Mouse (Mus musculus) heart, embryonic 10.5 days (tissue): ENCODE results near the gene Tmc8. TPM values are rescaled to one million over a fixed set of nuclear protein-coding genes. Genes with fewer than 3 reads are reported as not detected.

ENCODE experiments used
- DNase-seq: peaks from one replicate; pipeline ENCODE4 v3.0.0-alpha.2; 2017; ENCODE audit warnings: low spot score
- H3K27ac ChIP-seq: fragments of 300-500 bp; sonication (generic); 2 replicates; pipeline ENCODE4 v1.5.1; 2016; ENCODE audit warnings: mild to moderate bottlenecking
- H3K27me3 ChIP-seq: fragments of 300-500 bp; sonication (generic); 2 replicates; pipeline ENCODE4 v1.6.1; 2016; ENCODE audit warnings: mild to moderate bottlenecking; ENCODE audit not compliant: poor library complexity, insufficient read depth, severe bottlenecking
- H3K36me3 ChIP-seq: fragments of 300-500 bp; sonication (generic); 2 replicates; pipeline ENCODE4 v1.6.1; 2016; ENCODE audit warnings: mild to moderate bottlenecking, moderate library complexity
- H3K4me1 ChIP-seq: fragments of 300-500 bp; sonication (generic); 2 replicates; pipeline ENCODE4 v1.6.1; 2016; ENCODE audit warnings: mild to moderate bottlenecking
- H3K4me3 ChIP-seq: fragments of 300-500 bp; sonication (generic); 2 replicates; pipeline ENCODE4 v1.5.1; 2016; ENCODE audit warnings: mild to moderate bottlenecking, moderate library complexity
- H3K9me3 ChIP-seq: fragments of 300-500 bp; sonication (generic); 2 replicates; pipeline ENCODE4 v1.6.1; 2016; ENCODE audit warnings: mild to moderate bottlenecking, moderate library complexity
- WGBS: fragments of 180-500 bp; shearing (Covaris S2); methylation state at CpG from one replicate; pipeline ENCODE4 v1.1.7; 2016; 5-methylcytosine and 5-hydroxymethylcytosine counted together
- polyA plus RNA-seq: library from polyadenylated mRNA; unstranded; fragments of >200 nt; fragmentation: Nextera tagmentation; extraction: Ambion mirVana; gene quantifications from 2 replicates; pipeline ENCODE4 v1.2.1, GENCODE M21; 2016

Gene Tmc8
- polyA plus RNA-seq: 3.7 and 3.9 TPM in 2 replicates

DNA sequence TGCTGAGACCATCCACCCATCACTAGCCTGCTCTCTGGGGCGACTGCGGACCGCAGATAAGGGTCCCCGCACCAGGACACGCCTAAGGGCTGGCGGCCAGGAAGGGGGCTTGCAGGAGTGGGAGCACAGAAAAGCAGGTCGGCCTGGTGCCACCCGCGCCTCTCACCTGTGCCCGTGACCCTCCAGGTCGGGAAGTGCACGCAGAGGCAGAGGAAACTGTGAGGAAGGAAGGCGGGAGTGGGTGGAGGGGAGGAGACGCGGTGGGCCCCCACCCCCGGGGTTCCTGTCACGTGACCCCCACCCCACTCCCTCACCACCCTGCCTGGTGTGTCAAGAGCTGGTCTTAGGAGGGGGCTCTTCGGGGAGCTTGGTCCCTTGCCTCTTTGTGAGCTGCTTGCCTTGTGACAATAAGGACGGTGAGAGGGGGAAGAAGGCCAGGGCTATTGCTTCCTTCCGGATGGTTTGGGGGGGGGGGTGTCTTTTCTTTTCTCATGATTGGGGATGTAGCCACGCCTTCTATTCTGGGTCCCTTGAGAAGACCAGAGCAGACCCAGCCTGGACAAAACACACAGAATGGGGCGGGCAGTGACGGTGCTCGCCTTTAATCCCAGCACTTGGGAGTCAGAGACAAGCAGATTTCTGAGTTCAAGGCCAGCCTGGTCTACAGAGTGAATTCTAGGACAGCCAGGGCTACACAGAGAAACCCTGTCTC is at the start of gene Tmc8, which contains the start of gene Tmc6:
Gene Tmc8, plus strand, starts transcription at position 84 of the 712 bp plus-strand sequence.
Gene Tmc6, minus strand, starts transcription at position 206 of the 712 bp plus-strand sequence.
- peak; percentile 85 for DNase-seq
- Histone ChIP-seq H3K27ac (peak within 1 kb of the TSS; percentile 93), H3K36me3 (peaks cover 15% of the 10 kb centered on the region), H3K4me1 (peaks cover 63% of the 10 kb centered on the region), H3K9me3 (no peaks in the 10 kb centered on the region), H3K27me3 (peaks cover 42% of the 10 kb centered on the region), H3K4me3 (peak within 1 kb of the TSS; percentile 79)
- WGBS: 25% methylated on average over 24 of the region's 24 CpGs

DNA sequence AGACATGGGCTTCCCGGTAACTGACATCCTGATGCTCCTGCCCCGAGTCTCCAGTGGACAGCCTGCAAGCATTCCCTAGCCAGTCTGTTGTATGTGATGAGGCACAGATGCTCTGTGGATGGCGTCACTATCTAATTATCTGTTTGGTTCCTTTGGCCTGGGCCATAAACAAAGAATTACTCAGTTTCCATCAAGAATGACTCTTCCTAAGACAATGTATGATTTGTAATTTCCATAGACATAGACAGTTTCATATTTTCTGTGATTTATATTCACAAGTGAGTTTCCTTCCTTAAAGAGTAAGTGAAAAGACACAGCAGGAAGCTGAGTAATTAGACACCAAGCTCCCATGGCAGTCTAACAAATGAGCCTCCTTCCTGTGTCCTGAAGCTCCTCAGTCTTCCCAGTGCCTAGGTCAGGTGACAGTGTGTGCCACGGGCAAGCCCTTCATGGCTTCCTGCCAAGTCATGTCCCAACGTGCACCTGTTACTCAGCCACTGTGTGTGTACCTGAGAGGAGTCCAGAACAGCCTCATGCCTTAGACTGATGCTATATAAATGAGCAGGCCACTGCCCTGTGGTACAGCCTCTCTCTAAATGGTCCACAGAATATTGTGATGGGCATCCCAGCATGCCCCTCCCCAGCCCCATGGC is 45.7 kb upstream of the Tmc8 start:
- Histone ChIP-seq H3K27ac (no peak overlapping the region), H3K9me3 (no peaks in the 10 kb centered on the region), H3K36me3 (peaks cover 73% of the 10 kb centered on the region), H3K4me3 (no peak overlapping the region), H3K27me3 (no peaks in the 10 kb centered on the region), H3K4me1 (peaks cover 7% of the 10 kb centered on the region)
- 78% methylated on average over 5 of the region's 5 CpGs for WGBS
- DNase-seq: no peak

- Histone ChIP-seq H3K27ac (no peak overlapping the region), H3K36me3 (peaks cover 84% of the 10 kb centered on the region), H3K27me3 (no peaks in the 10 kb centered on the region), H3K4me1 (0 out of 2 replicates have a peak, but pooled peaks cover 3% of the 10 kb centered on the region), H3K9me3 (no peaks in the 10 kb centered on the region), H3K4me3 (no peak overlapping the region)
- 89% methylated on average over 5 of the region's 5 CpGs for WGBS
- no peak for DNase-seq
These were observed 43.8 kb upstream of the Tmc8 start for GRCm38 (mm10) chr11:117738123-117738522.

DNA sequence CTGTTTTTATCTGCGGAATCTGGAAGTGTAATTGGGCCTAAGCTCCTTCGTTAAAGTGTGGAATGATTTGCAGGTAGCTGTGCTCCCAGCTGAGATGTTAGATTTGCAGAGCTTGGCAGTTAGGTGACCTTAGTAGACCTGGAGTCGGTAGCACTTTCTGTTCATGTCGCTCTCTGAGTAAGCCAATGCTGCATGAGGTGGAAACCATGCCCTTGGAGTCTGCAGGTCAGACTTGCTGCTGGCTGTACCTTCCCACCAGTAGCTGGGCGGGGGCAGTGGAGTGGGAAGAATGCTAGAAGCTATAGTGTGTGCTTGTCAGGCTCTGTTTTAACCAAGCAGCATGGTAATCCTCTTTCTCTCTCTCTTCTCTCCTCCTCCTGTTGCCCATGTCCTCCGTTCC is 40.7 kb upstream of the Tmc8 start:
- H3K4me1 ChIP-seq: 0 out of 2 replicates have a peak, but pooled peaks cover 3% of the 10 kb centered on the region
- no peak for DNase-seq
- no peak overlapping the region for H3K27ac ChIP-seq
- no peaks in the 10 kb centered on the region for H3K9me3 ChIP-seq
- no peak overlapping the region for H3K4me3 ChIP-seq
- WGBS: 90% methylated on average over 6 of the region's 6 CpGs
- no peaks in the 10 kb centered on the region for H3K27me3 ChIP-seq
- H3K36me3 ChIP-seq: peaks cover 92% of the 10 kb centered on the region

DNA sequence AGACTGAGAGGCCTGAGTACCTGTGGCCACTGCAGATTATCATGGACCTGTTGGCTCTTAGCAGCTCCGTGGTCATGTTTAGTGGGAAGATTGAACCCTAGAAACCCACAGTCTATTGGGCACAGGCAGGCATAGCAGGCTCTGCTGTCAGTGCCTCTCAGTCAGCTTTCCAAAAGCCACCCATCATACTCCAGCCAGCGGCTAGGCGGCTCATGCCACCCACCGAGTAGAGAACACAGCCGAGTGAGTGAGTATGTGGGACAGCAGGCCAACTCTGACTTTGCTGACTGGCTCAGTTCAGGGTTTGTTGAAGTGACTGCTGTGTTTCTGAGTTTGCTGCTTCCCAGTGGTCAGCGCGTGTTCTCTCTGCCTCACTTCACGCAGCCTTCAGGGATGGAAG is 39.6 kb upstream of the Tmc8 start:
- 78% methylated on average over 8 of the region's 8 CpGs for WGBS
- no peaks in the 10 kb centered on the region for H3K27me3 ChIP-seq
- no peak overlapping the region for H3K4me3 ChIP-seq
- H3K4me1 ChIP-seq: 0 out of 2 replicates have a peak, but pooled peaks cover 3% of the 10 kb centered on the region
- peaks cover 93% of the 10 kb centered on the region for H3K36me3 ChIP-seq
- H3K27ac ChIP-seq: no peak overlapping the region
- no peaks in the 10 kb centered on the region for H3K9me3 ChIP-seq
- DNase-seq: no peak

DNA sequence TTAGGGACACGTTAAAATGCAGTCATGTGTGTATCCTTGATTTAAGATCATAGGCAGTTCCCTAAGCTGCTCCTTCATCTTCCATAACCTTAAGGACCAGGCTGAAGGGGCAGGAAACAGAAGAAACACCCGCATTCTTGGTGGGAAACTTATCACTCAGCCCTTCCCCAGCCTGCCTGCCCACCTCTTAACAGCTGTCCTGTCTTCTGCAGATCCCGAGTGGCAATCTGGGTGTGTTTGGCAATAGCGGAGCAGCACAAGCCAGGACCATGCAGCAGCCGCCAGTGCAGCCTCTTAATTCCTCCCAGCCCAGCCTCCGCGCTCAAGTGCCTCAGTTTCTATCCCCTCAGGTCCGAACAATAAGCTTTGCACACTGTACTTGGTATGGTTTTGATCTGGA is 39.2 kb upstream of the Tmc8 start:
- Histone ChIP-seq H3K4me1 (0 out of 2 replicates have a peak, but pooled peaks cover 3% of the 10 kb centered on the region), H3K4me3 (no peak overlapping the region), H3K27ac (no peak overlapping the region), H3K36me3 (peaks cover 97% of the 10 kb centered on the region), H3K27me3 (no peaks in the 10 kb centered on the region), H3K9me3 (no peaks in the 10 kb centered on the region)
- DNase-seq: no peak
- WGBS: 75% methylated on average over 8 of the region's 8 CpGs

DNA sequence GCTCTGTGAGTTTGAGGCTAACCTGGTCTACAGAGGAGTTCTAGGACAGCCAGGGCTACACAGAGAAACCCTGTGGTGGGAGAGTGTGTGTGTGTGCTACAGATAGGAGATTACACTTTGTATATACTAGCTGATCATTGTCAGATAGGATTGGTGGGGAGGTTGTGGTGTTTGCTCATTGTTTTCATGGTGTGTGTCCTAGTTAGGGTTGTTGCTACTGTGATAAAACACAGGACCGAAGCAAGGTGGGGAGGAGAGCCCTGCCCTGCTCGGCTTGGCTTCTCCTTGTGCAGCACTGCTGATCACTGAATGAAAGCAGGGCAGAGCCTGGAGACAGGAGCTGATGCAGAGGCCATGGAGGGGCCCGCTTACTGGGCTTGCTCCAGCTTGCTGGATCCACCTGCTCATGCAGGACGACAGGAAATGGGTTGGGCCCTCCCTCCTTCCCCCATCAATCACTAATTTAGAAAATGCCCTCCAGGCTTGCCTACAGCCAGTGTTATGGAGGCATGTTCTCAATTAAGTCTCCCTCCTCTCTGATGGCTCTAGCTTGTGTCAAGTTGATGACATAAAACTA is 38.3 kb upstream of the Tmc8 start:
- H3K9me3 ChIP-seq: no peaks in the 10 kb centered on the region
- H3K4me1 ChIP-seq: 0 out of 2 replicates have a peak, but pooled peaks cover 3% of the 10 kb centered on the region
- H3K27ac ChIP-seq: no peak overlapping the region
- H3K27me3 ChIP-seq: no peaks in the 10 kb centered on the region
- H3K36me3 ChIP-seq: peaks cover 100% of the 10 kb centered on the region
- WGBS: 68% methylated on average over 4 of the region's 4 CpGs
- H3K4me3 ChIP-seq: no peak overlapping the region
- DNase-seq: no peak

- Histone ChIP-seq H3K27ac (no peak overlapping the region), H3K27me3 (no peaks in the 10 kb centered on the region), H3K4me3 (no peak overlapping the region), H3K36me3 (peaks cover 97% of the 10 kb centered on the region), H3K4me1 (no peaks in the 10 kb centered on the region), H3K9me3 (no peaks in the 10 kb centered on the region)
- WGBS: 76% methylated on average over 4 of the region's 4 CpGs
- no peak for DNase-seq
These were observed 33.2 kb upstream of the Tmc8 start for GRCm38 (mm10) chr11:117748628-117749027.

DNA sequence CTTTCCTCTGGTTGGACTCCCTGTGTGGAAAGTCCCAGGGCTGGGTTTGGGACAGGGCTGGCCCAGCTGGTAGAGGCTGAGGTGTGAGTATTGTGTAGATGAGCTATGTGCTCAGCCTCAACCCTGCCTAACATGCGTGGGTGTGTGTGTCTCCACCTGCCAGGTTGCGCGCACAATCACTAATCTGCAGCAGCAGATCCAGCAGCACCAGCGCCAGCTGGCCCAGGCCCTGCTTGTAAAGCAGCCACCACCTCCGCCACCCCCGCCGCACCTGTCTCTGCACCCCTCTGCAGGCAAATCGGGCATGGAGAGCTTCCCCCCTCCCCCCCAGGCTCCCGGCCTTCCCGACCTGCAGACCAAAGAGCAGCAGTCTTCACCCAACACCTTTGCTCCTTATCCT is 32.5 kb upstream of the Tmc8 start:
- WGBS: 90% methylated on average over 10 of the region's 10 CpGs
- Histone ChIP-seq H3K27ac (no peak overlapping the region), H3K4me3 (no peak overlapping the region), H3K36me3 (peaks cover 97% of the 10 kb centered on the region), H3K27me3 (no peaks in the 10 kb centered on the region), H3K4me1 (no peaks in the 10 kb centered on the region), H3K9me3 (no peaks in the 10 kb centered on the region)
- no peak for DNase-seq

DNA sequence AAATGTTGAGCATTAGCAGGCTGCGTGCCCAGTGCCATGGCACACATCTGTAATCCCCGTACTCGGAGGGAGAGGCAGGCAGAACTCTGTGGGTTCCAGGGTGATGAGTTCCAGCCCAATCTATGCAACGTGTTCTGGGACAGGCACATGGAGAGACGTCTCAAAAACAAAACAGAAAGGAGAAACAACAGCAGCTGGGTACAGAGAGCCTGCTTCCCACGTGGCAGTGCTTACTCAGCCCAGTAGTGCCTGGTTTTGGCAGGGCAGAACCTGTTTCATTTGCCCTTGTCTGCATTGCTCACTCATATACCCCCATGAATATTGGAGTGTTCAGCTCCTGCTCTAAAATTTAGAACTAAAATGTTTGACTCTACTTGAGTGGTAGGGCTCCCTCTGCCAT is 30.3 kb upstream of the Tmc8 start:
- H3K27me3 ChIP-seq: no peaks in the 10 kb centered on the region
- 88% methylated on average over 6 of the region's 6 CpGs for WGBS
- no peaks in the 10 kb centered on the region for H3K4me1 ChIP-seq
- H3K27ac ChIP-seq: no peak overlapping the region
- H3K4me3 ChIP-seq: no peak overlapping the region
- DNase-seq: no peak
- H3K9me3 ChIP-seq: no peaks in the 10 kb centered on the region
- H3K36me3 ChIP-seq: peaks cover 97% of the 10 kb centered on the region

DNA sequence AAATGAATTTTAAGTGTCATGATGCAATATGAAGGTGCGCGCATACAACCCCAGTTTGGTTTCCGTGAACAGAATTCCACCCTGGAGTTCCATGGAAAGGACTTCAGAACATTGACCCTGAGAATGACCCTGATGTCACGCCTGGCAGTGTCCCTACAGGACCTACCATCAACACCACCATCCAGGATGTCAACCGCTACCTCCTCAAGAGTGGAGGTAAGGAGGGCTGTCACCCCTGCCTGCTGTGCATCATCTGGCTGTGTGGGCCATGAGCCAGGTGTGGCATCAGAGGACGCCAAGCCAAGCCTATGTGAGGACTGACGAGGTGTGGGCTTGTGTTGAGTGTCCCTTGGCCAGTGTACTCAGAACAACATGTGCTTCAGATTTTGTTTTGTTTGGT is 26.0 kb upstream of the Tmc8 start:
- no peak overlapping the region for H3K27ac ChIP-seq
- no peak overlapping the region for H3K4me3 ChIP-seq
- H3K9me3 ChIP-seq: no peaks in the 10 kb centered on the region
- H3K27me3 ChIP-seq: no peaks in the 10 kb centered on the region
- 0 out of 2 replicates have a peak, but pooled peaks cover 6% of the 10 kb centered on the region for H3K4me1 ChIP-seq
- no peak for DNase-seq
- H3K36me3 ChIP-seq: peaks cover 97% of the 10 kb centered on the region
- 94% methylated on average over 7 of the region's 7 CpGs for WGBS

GRCm38 (mm10) chr11:117759267-117759666 is 22.6 kb upstream of the Tmc8 start:
- DNase-seq: no peak
- Histone ChIP-seq H3K36me3 (peaks cover 87% of the 10 kb centered on the region), H3K27ac (no peak overlapping the region)

More at GRCm38 (mm10) chr11:117759267-117759666, 22.6 kb upstream of the Tmc8 start:
- Histone ChIP-seq H3K4me1 (0 out of 2 replicates have a peak, but pooled peaks cover 6% of the 10 kb centered on the region), H3K4me3 (no peak overlapping the region), H3K27me3 (no peaks in the 10 kb centered on the region), H3K9me3 (no peaks in the 10 kb centered on the region)
- WGBS: 92% methylated on average over 10 of the region's 10 CpGs
